ENCODE assay signal across 15 mouse cellular contexts in genomic region chr2:31611400-31611799, GRCm38 (mm10). TPM values are rescaled to one million over a fixed set of nuclear protein-coding genes. Genes with fewer than 3 reads are reported as not detected.
DNase-seq lines count a peak whose midpoint lies in the region; ATAC-seq and TF ChIP-seq lines count a peak whose summit lies in the region.
"Had no signal": no experiment of that assay in that cellular context is flagged by ENCODE, and none has a peak within 500 bp of the region (broad histone marks: within the 10 kb centered on the region; RNA-seq: fewer than 3 reads in every experiment).

No protein-coding gene starts in this region.

- peaks cover 98% of the 10 kb centered on the region for H3K36me3 ChIP-seq in hindbrain, embryonic 10.5 days
- H3K36me3 ChIP-seq in hindbrain, embryonic 16.5 days (ENCODE audit: control insufficient read depth, insufficient read depth, low read length), result peaks cover 57% of the 10 kb centered on the region
- peaks cover 93% of the 10 kb centered on the region for H3K36me3 ChIP-seq in midbrain, embryonic 14.5 days (ENCODE audit: control insufficient read depth, insufficient read depth, low read length)
- H3K36me3 ChIP-seq in midbrain, embryonic 11.5 days (ENCODE audit: control insufficient read depth, insufficient read depth, low read length), result peaks cover 22% of the 10 kb centered on the region
- H3K36me3 ChIP-seq in stomach, postnatal 0 days (ENCODE audit: control insufficient read depth, insufficient read depth, low read length), result peaks cover 54% of the 10 kb centered on the region

- H3K4me2 ChIP-seq in hindbrain, embryonic 16.5 days (ENCODE audit: low read length), result no peak overlapping the region
- no peak overlapping the region for H3K4me2 ChIP-seq in midbrain, embryonic 14.5 days (ENCODE audit: low read length)
- no peak overlapping the region for H3K4me2 ChIP-seq in midbrain, embryonic 11.5 days
- no peak overlapping the region for H3K4me2 ChIP-seq in stomach, postnatal 0 days (replicated peaks; ENCODE audit: low read depth)
- H3K4me2 ChIP-seq: heart, embryonic 15.5 days; neural tube, embryonic 13.5 days had no signal

- WGBS in hindbrain, embryonic 10.5 days, result 81% methylated on average over 8 of the region's 8 CpGs
- 81% methylated on average over 8 of the region's 8 CpGs for WGBS in hindbrain, embryonic 16.5 days
- 75% methylated on average over 8 of the region's 8 CpGs for WGBS in midbrain, embryonic 14.5 days
- WGBS in midbrain, embryonic 11.5 days, result 78% methylated on average over 8 of the region's 8 CpGs
- 86% methylated on average over 8 of the region's 8 CpGs for WGBS in stomach, postnatal 0 days

- peak overlapping the region; percentile 54 for H3K27ac ChIP-seq in hindbrain, embryonic 10.5 days
- no peak overlapping the region for H3K27ac ChIP-seq in hindbrain, embryonic 16.5 days (ENCODE audit: low read depth, low read length)
- no peak overlapping the region for H3K27ac ChIP-seq in midbrain, embryonic 14.5 days (replicated peaks; ENCODE audit: low read depth, low read length)
- no peak overlapping the region for H3K27ac ChIP-seq in midbrain, embryonic 11.5 days (ENCODE audit: low read depth, low read length)
- no peak overlapping the region for H3K27ac ChIP-seq in stomach, postnatal 0 days (replicated peaks)
- H3K27ac ChIP-seq: heart, embryonic 15.5 days had no signal

- DNase-seq in hindbrain, embryonic 10.5 days (ENCODE audit: low spot score), result no peak
- peak; percentile 24 for DNase-seq in midbrain, embryonic 14.5 days
- no peak for DNase-seq in midbrain, embryonic 11.5 days (ENCODE audit: low spot score, missing footprints)
- peak; percentile 53 for DNase-seq in R1 (ENCODE audit: low read depth, low spot score)
- no peak for DNase-seq in stomach, postnatal 0 days (ENCODE audit: low spot score)
- no peak for DNase-seq in c-Kit-positive CD71-positive TER-119-positive erythroid progenitor cells, embryonic 14.5 days (ENCODE audit: low spot score)
- DNase-seq: cerebellum, postnatal 25 days; gastrocnemius, postnatal 14 days; lung, adult 2 months; right cerebral cortex, adult 18-20 months; thymus, postnatal 14 days had no signal

- ATAC-seq in hindbrain, embryonic 16.5 days, result no peak
- ATAC-seq in midbrain, embryonic 14.5 days (ENCODE audit: low FRiP score, low TSS enrichment), result no peak
- no peak for ATAC-seq in midbrain, embryonic 11.5 days (ENCODE audit: low FRiP score)
- no peak for ATAC-seq in stomach, postnatal 0 days (ENCODE audit: low FRiP score, low TSS enrichment)

- no peak overlapping the region for H3K9ac ChIP-seq in hindbrain, embryonic 16.5 days (ENCODE audit: low read depth, low read length)
- no peak overlapping the region for H3K9ac ChIP-seq in midbrain, embryonic 14.5 days (replicated peaks; ENCODE audit: low read length)
- H3K9ac ChIP-seq in midbrain, embryonic 11.5 days (ENCODE audit: low read length), result no peak overlapping the region
- no peak overlapping the region for H3K9ac ChIP-seq in stomach, postnatal 0 days (ENCODE audit: low read length)
- H3K9ac ChIP-seq: heart, embryonic 15.5 days; neural tube, embryonic 13.5 days had no signal

- peaks cover 80% of the 10 kb centered on the region for H3K27me3 ChIP-seq in hindbrain, embryonic 10.5 days (ENCODE audit: insufficient read depth, poor library complexity, severe bottlenecking)
- peaks cover 6% of the 10 kb centered on the region for H3K27me3 ChIP-seq in hindbrain, embryonic 16.5 days (replicated peaks; ENCODE audit: control insufficient read depth, insufficient read depth, low read length)
- H3K27me3 ChIP-seq in midbrain, embryonic 14.5 days (ENCODE audit: control insufficient read depth, insufficient read depth, low read length), result no peaks in the 10 kb centered on the region
- no peaks in the 10 kb centered on the region; the same call in 1 of the 2 replicates for H3K27me3 ChIP-seq in midbrain, embryonic 11.5 days (ENCODE audit: control insufficient read depth, insufficient read depth, low read length)
- no peaks in the 10 kb centered on the region for H3K27me3 ChIP-seq in stomach, postnatal 0 days (ENCODE audit: control insufficient read depth, insufficient read depth, low read length)
- H3K27me3 ChIP-seq: heart, embryonic 15.5 days had no signal

- H3K4me3 ChIP-seq in hindbrain, embryonic 10.5 days, result no peak overlapping the region
- H3K4me3 ChIP-seq in hindbrain, embryonic 16.5 days (ENCODE audit: low read length), result no peak overlapping the region
- no peak overlapping the region for H3K4me3 ChIP-seq in midbrain, embryonic 14.5 days (replicated peaks; ENCODE audit: low read depth, low read length)
- no peak overlapping the region for H3K4me3 ChIP-seq in midbrain, embryonic 11.5 days (ENCODE audit: low read depth, low read length)
- no peak overlapping the region for H3K4me3 ChIP-seq in stomach, postnatal 0 days (ENCODE audit: low read depth, low read length)
- H3K4me3 ChIP-seq: heart, embryonic 15.5 days; neural tube, embryonic 13.5 days had no signal

- no peaks in the 10 kb centered on the region for H3K9me3 ChIP-seq in hindbrain, embryonic 10.5 days
- H3K9me3 ChIP-seq in hindbrain, embryonic 16.5 days (ENCODE audit: control insufficient read depth, low read length), result no peaks in the 10 kb centered on the region
- H3K9me3 ChIP-seq in midbrain, embryonic 14.5 days (ENCODE audit: control insufficient read depth, low read length), result no peaks in the 10 kb centered on the region
- H3K9me3 ChIP-seq in midbrain, embryonic 11.5 days (ENCODE audit: control insufficient read depth, low read length), result no peaks in the 10 kb centered on the region
- H3K9me3 ChIP-seq in stomach, postnatal 0 days (ENCODE audit: control insufficient read depth, low read length), result no peaks in the 10 kb centered on the region
- H3K9me3 ChIP-seq: heart, embryonic 15.5 days; neural tube, embryonic 13.5 days had no signal

- TF ChIP-seq EP300 in stomach, postnatal 0 days (optimal IDR thresholded peaks at IDR 0.05), result no peak

- TF ChIP-seq CTCF in stomach, postnatal 0 days (IDR thresholded peaks at IDR 0.05; ENCODE audit: low read depth), result peak; percentile 41

- peaks cover 53% of the 10 kb centered on the region for H3K4me1 ChIP-seq in hindbrain, embryonic 10.5 days (replicated peaks)
- peaks cover 2% of the 10 kb centered on the region; the same call in 1 of the 2 replicates for H3K4me1 ChIP-seq in hindbrain, embryonic 16.5 days (ENCODE audit: control insufficient read depth, insufficient read depth, low read depth, low read length)
- H3K4me1 ChIP-seq in midbrain, embryonic 14.5 days (ENCODE audit: control insufficient read depth, insufficient read depth, low read length), result no peaks in the 10 kb centered on the region
- peaks cover 10% of the 10 kb centered on the region for H3K4me1 ChIP-seq in midbrain, embryonic 11.5 days (ENCODE audit: control insufficient read depth, insufficient read depth, low read length)
- no peaks in the 10 kb centered on the region for H3K4me1 ChIP-seq in stomach, postnatal 0 days (replicated peaks; ENCODE audit: control insufficient read depth, insufficient read depth)
- H3K4me1 ChIP-seq: heart, embryonic 15.5 days had no signal

RNA-seq across cellular contexts. Expression of gene Prdm12, which starts 28.4 kb away (rescaled TPM):
- 3.8 and 8.1 TPM in 2 replicates for polyA plus RNA-seq in hindbrain, embryonic 10.5 days (2016; fragmentation: Nextera tagmentation; extraction: Ambion mirVana)
- 0.20 and 0.34 TPM in 2 replicates for polyA plus RNA-seq in hindbrain, embryonic 16.5 days (2015; fragmentation: Nextera tagmentation; extraction: Ambion mirVana)
- polyA plus RNA-seq in midbrain, embryonic 14.5 days (2014; fragmentation: Nextera tagmentation; extraction: Ambion mirVana), result 3.1 and 4.7 TPM in 2 replicates
- polyA plus RNA-seq in midbrain, embryonic 11.5 days (2014; fragmentation: Nextera tagmentation; extraction: Ambion mirVana), result 11.3 and 11.7 TPM in 2 replicates
- not detected in 2 replicates for polyA plus RNA-seq in stomach, postnatal 0 days (2015; fragmentation: Nextera tagmentation; extraction: Ambion mirVana)
- polyA plus RNA-seq: heart, embryonic 15.5 days; intestine, embryonic 14.5 days; lung, adult 2 months had no signal

RNA-seq across cellular contexts. Expression of gene Fubp3, which starts 38.9 kb away (rescaled TPM):
- 60.6 and 88.6 TPM in 2 replicates for polyA plus RNA-seq in hindbrain, embryonic 10.5 days (2016; fragmentation: Nextera tagmentation; extraction: Ambion mirVana)
- 42.8 and 44.2 TPM in 2 replicates for polyA plus RNA-seq in hindbrain, embryonic 16.5 days (2015; fragmentation: Nextera tagmentation; extraction: Ambion mirVana)
- 42.7 and 58.4 TPM in 2 replicates for polyA plus RNA-seq in midbrain, embryonic 14.5 days (2014; fragmentation: Nextera tagmentation; extraction: Ambion mirVana)
- 92.6 and 97.5 TPM in 2 replicates for polyA plus RNA-seq in midbrain, embryonic 11.5 days (2014; fragmentation: Nextera tagmentation; extraction: Ambion mirVana)
- polyA plus RNA-seq in stomach, postnatal 0 days (2015; fragmentation: Nextera tagmentation; extraction: Ambion mirVana), result 45.5 and 50.2 TPM in 2 replicates

RNA-seq across cellular contexts. Expression of gene Exosc2, which starts 59.1 kb away (rescaled TPM):
- 77.9 and 102 TPM in 2 replicates for polyA plus RNA-seq in hindbrain, embryonic 10.5 days (2016; fragmentation: Nextera tagmentation; extraction: Ambion mirVana)
- 38.2 and 38.9 TPM in 2 replicates for polyA plus RNA-seq in hindbrain, embryonic 16.5 days (2015; fragmentation: Nextera tagmentation; extraction: Ambion mirVana)
- polyA plus RNA-seq in midbrain, embryonic 14.5 days (2014; fragmentation: Nextera tagmentation; extraction: Ambion mirVana), result 31.1 and 33.9 TPM in 2 replicates
- 70.1 and 70.2 TPM in 2 replicates for polyA plus RNA-seq in midbrain, embryonic 11.5 days (2014; fragmentation: Nextera tagmentation; extraction: Ambion mirVana)
- polyA plus RNA-seq in stomach, postnatal 0 days (2015; fragmentation: Nextera tagmentation; extraction: Ambion mirVana), result 22.2 and 23.4 TPM in 2 replicates

Comparison
In these comparisons a context has a peak if more than half of its experiments do, and no peak if none do; other contexts are left out.
1. DNase-seq: peak in midbrain, embryonic 14.5 days (single experiment) and R1 (single experiment); none in hindbrain, embryonic 10.5 days (single experiment), midbrain, embryonic 11.5 days (single experiment), stomach, postnatal 0 days (single experiment) and c-Kit-positive CD71-positive TER-119-positive erythroid progenitor cells, embryonic 14.5 days (single experiment).